Mouse (Mus musculus) stomach, postnatal 0 days (tissue): ENCODE results near the gene BC004004.

Experiments used
- CTCF ChIP-seq: IDR thresholded peaks from 2 replicates; pipeline ENCODE4 v1.5.1; 2016; ENCODE audit warnings: antibody characterized with exemption, low read depth, mild to moderate bottlenecking, moderate library complexity
- EP300 ChIP-seq: optimal IDR thresholded peaks from 2 replicates; pipeline ENCODE3; 2016; ENCODE audit warnings: antibody characterized with exemption

GRCm38 (mm10) chr17:29295835-29296234, 27.2 kb downstream of the BC004004 start:
- TF ChIP-seq CTCF: no peak
- TF ChIP-seq EP300: no peak
